Mouse (Mus musculus): ENCODE results near the gene Cmc2. TPM values are rescaled to one million over a fixed set of nuclear protein-coding genes. Genes with fewer than 3 reads are reported as not detected.

Gene Cmc2
- polyA plus RNA-seq, 1 experiment from 2014 or later = 86.6 TPM

DNA sequence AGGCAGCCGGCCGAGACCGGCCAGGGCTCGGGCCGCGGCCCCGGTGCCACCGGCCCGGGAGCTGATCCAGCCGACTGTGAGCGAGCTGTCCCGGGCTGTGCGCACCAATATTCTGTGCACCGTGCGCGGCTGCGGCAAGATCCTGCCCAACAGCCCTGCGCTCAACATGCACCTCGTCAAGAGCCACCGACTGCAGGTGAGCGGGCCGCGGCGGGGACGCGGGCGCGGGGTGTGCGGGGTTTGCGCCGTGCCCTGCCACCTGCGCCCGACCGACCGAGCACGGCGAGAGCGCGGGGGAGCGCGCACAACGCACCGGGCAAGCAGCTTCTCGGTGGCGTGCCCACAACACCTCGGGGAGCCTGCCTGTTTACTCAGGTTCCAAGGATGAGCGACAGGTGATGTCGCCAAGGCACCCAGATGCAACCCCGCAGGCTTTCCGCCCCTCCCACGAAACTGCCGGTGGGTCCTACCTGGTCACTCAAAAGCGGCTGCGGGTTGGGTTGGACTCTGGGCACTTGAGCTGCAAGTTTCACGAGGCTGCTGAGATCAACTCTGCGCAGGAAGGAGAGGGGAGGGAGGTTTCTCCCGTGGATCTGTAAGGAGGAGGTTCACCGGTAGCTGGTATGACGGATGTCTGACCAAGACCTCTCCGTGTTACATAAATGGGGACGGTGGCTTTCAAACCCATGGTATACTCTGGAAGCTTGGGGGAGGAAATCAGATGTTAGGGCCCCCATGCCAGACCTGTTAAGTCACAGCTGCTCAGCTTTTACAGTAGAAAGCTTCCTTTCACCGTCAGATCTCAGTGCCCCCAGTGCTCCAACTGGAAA, 22.5 kb upstream of the Cmc2 start:
- Histone ChIP-seq H3K4me3 (peak overlapping the region; percentile 90), H3K4me1 (peaks cover 41% of the 10 kb centered on the region), H3K27ac (peak overlapping the region; percentile 56)

DNA sequence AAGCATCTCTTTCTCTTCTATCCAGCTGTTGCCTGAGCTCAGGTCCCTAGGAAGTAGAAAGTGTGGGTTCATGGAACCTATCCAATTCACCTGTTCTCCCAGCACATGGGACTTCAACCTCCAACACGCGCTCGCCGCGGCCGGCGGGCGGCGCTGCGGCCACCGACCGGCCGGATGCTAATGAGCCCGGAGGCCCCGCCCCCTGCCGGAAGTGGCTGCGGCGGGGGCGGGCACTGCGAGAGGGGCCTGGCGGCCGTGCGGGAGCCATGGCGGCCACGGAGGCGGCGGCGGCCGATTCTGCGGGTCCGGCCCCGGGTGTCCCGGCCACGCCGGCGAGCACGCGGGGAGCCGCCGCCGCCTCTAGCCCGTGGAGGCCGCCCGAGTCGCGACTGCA, 21.9 kb upstream of the Cmc2 start, which contains the start of gene Atmin:
Gene Atmin, plus strand, starts transcription at position 233 of the 394 bp plus-strand sequence.
- H3K4me1 ChIP-seq = peaks cover 41% of the 10 kb centered on the region
- peaks cover 7% of the 10 kb centered on the region; the same call in 1 of the 2 replicates for H3K36me3 ChIP-seq
- no peaks in the 10 kb centered on the region for H3K9me3 ChIP-seq
- no peaks in the 10 kb centered on the region for H3K27me3 ChIP-seq
- H3K9ac ChIP-seq = peak within 1 kb of the TSS; percentile 79
- H3K27ac ChIP-seq = peak within 1 kb of the TSS; percentile 56
- H3K4me2 ChIP-seq = peak within 1 kb of the TSS; percentile 95
- WGBS = 1% methylated on average over 44 of the region's 46 CpGs
- peak; percentile 88 for ATAC-seq (ENCODE audit: borderline replicate concordance, extremely low read depth, low FRiP score, low TSS enrichment)
- H3K4me3 ChIP-seq = peak within 1 kb of the TSS; percentile 90

More for the DNA sequence above, 22.5 kb upstream of the Cmc2 start:
- H3K27me3 ChIP-seq = no peaks in the 10 kb centered on the region
- ATAC-seq (ENCODE audit: borderline replicate concordance, extremely low read depth, low FRiP score, low TSS enrichment) = peak; percentile 50
- H3K4me2 ChIP-seq = peak overlapping the region; percentile 95
- H3K9me3 ChIP-seq = no peaks in the 10 kb centered on the region
- H3K36me3 ChIP-seq = peaks cover 4% of the 10 kb centered on the region; the same call in 1 of the 2 replicates
- H3K9ac ChIP-seq = peak overlapping the region; percentile 79
- WGBS = under 1% methylated on average over 62 of the region's 62 CpGs

DNA sequence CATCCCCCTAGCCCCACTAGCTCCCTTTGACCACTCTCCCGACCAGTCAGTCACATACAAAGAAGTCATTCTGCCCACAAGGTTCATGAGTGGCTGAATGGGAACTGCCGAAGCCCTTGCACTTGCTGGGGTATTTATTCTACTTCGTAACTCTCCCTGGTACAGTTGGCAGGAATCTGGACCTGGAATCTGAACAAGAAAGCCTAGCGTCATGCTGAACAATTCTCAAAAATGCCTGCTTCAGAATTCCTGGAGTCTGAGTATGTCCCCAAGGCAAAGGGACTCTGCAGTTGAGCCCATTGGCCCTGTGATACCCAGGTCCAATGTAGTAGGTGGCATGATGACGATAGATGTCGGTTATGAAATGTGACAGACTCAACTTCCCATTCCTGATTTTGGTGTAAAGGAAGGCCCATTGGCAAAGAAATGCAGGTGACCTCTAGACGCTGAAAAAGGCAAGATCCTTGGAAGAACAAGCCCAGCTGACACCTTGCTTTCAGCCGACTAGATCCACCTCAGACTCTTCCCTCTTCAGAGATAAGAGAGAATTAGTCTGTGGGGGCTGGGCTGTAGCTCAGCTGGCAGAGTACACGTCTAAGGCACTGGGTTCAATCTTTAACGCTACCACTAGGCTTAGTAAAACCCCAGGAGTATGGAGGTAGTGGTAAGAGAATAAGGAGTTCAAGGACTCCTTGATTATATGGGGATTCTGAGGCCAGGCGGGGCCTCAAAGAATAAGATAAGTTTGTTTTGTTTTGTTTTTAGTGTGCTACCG, 21.2 kb upstream of the Cmc2 start:
- Histone ChIP-seq H3K27me3 (no peaks in the 10 kb centered on the region), H3K4me1 (peaks cover 36% of the 10 kb centered on the region), H3K36me3 (peaks cover 12% of the 10 kb centered on the region), H3K4me2 (peak overlapping the region; percentile 95), H3K4me3 (no peak overlapping the region), H3K9ac (no peak overlapping the region), H3K27ac (peak overlapping the region; percentile 0; the same call in 1 of the 2 replicates), H3K9me3 (no peaks in the 10 kb centered on the region)
- no peak for ATAC-seq (ENCODE audit: borderline replicate concordance, extremely low read depth, low FRiP score, low TSS enrichment)
- WGBS = 59% methylated on average over 12 of the region's 12 CpGs

GRCm38 (mm10) chr8:116935506-116935905, 14.3 kb upstream of the Cmc2 start:
- 80% methylated on average over 6 of the region's 6 CpGs for WGBS

GRCm38 (mm10) chr8:116934976-116935375, 13.7 kb upstream of the Cmc2 start:
- Histone ChIP-seq H3K27me3 (no peaks in the 10 kb centered on the region), H3K9me3 (no peaks in the 10 kb centered on the region), H3K9ac (no peak overlapping the region), H3K4me2 (no peak overlapping the region), H3K27ac (no peak overlapping the region), H3K4me1 (no peaks in the 10 kb centered on the region), H3K36me3 (peaks cover 73% of the 10 kb centered on the region), H3K4me3 (no peak overlapping the region)
- no peak for ATAC-seq (ENCODE audit: borderline replicate concordance, extremely low read depth, low FRiP score, low TSS enrichment)
- 92% methylated on average over 4 of the region's 4 CpGs for WGBS

More at GRCm38 (mm10) chr8:116935506-116935905, 14.3 kb upstream of the Cmc2 start:
- H3K27me3 ChIP-seq = no peaks in the 10 kb centered on the region
- peaks cover 72% of the 10 kb centered on the region for H3K36me3 ChIP-seq
- no peaks in the 10 kb centered on the region for H3K9me3 ChIP-seq
- no peaks in the 10 kb centered on the region for H3K4me1 ChIP-seq
- no peak overlapping the region for H3K4me3 ChIP-seq
- no peak overlapping the region for H3K4me2 ChIP-seq
- ATAC-seq (ENCODE audit: borderline replicate concordance, extremely low read depth, low FRiP score, low TSS enrichment) = no peak
- H3K27ac ChIP-seq = no peak overlapping the region
- H3K9ac ChIP-seq = no peak overlapping the region

DNA sequence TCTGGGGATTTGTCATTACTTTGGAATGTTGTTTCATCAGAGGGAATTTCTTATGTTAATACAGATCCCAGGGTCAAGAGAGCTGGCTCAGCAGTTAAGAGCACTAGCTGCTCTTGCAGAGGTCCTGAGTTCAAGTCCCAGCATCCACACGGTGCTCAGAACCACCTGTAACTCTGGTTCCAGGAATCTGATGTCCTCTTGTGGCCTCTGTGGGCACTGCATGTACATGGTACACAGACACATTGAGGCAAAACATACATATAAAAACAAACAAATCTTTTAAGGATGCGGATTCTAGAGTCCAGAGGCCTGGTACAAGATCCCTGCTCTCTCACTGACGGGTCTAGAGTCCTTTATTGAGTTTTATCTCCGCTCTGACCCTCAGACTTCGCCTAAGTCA, 7.3 kb upstream of the Cmc2 start:
- Histone ChIP-seq H3K9me3 (no peaks in the 10 kb centered on the region), H3K4me2 (no peak overlapping the region), H3K27ac (no peak overlapping the region), H3K27me3 (no peaks in the 10 kb centered on the region), H3K9ac (no peak overlapping the region), H3K4me3 (no peak overlapping the region), H3K4me1 (no peaks in the 10 kb centered on the region), H3K36me3 (peaks cover 62% of the 10 kb centered on the region)
- ATAC-seq (ENCODE audit: borderline replicate concordance, extremely low read depth, low FRiP score, low TSS enrichment) = no peak
- WGBS = 85% methylated on average over 5 of the region's 5 CpGs

- Histone ChIP-seq H3K4me3 (no peak overlapping the region), H3K36me3 (peaks cover 55% of the 10 kb centered on the region), H3K9ac (no peak overlapping the region), H3K4me2 (no peak overlapping the region), H3K27ac (no peak overlapping the region), H3K9me3 (no peaks in the 10 kb centered on the region), H3K4me1 (0 out of 2 replicates have a peak, but pooled peaks cover 1% of the 10 kb centered on the region), H3K27me3 (no peaks in the 10 kb centered on the region)
- peak; percentile 33; the same call in 1 of the 2 replicates for ATAC-seq (ENCODE audit: borderline replicate concordance, extremely low read depth, low FRiP score, low TSS enrichment)
- 80% methylated on average over 9 of the region's 9 CpGs for WGBS
Observed at GRCm38 (mm10) chr8:116927880-116928279, 6.6 kb upstream of the Cmc2 start.

GRCm38 (mm10) chr8:116923526-116923925, 2.3 kb upstream of the Cmc2 start:
- Histone ChIP-seq H3K4me1 (peaks cover 18% of the 10 kb centered on the region), H3K9me3 (no peaks in the 10 kb centered on the region), H3K36me3 (peaks cover 28% of the 10 kb centered on the region), H3K27me3 (no peaks in the 10 kb centered on the region), H3K4me2 (no peak overlapping the region), H3K27ac (no peak overlapping the region), H3K9ac (no peak overlapping the region), H3K4me3 (no peak overlapping the region)
- ATAC-seq (ENCODE audit: borderline replicate concordance, extremely low read depth, low FRiP score, low TSS enrichment) = no peak
- WGBS = 81% methylated on average over 8 of the region's 8 CpGs

GRCm38 (mm10) chr8:116922060-116922757, 954 bp upstream of the Cmc2 start:
- H3K4me1 ChIP-seq = peaks cover 18% of the 10 kb centered on the region
- peak overlapping the region; percentile 90 for H3K9ac ChIP-seq
- peaks cover 15% of the 10 kb centered on the region for H3K36me3 ChIP-seq
- ATAC-seq (ENCODE audit: borderline replicate concordance, extremely low read depth, low FRiP score, low TSS enrichment) = no peak
- 28% methylated on average over 17 of the region's 17 CpGs for WGBS
- H3K27ac ChIP-seq = peak overlapping the region; percentile 91; the same call in 1 of the 2 replicates
- peak overlapping the region; percentile 85 for H3K4me3 ChIP-seq
- peak overlapping the region; percentile 72 for H3K4me2 ChIP-seq
- no peaks in the 10 kb centered on the region for H3K27me3 ChIP-seq
- no peaks in the 10 kb centered on the region for H3K9me3 ChIP-seq

GRCm38 (mm10) chr8:116921005-116921336, 284 bp downstream of the Cmc2 start:
- WGBS = 0% methylated on average over 22 of the region's 22 CpGs
- H3K27ac ChIP-seq = peak overlapping the region; percentile 91
- peaks cover 6% of the 10 kb centered on the region; the same call in 1 of the 2 replicates for H3K36me3 ChIP-seq
- peak overlapping the region; percentile 90 for H3K9ac ChIP-seq
- no peaks in the 10 kb centered on the region for H3K27me3 ChIP-seq
- peak; percentile 56 for ATAC-seq (ENCODE audit: borderline replicate concordance, extremely low read depth, low FRiP score, low TSS enrichment)
- H3K4me3 ChIP-seq = peak overlapping the region; percentile 85
- peaks cover 18% of the 10 kb centered on the region for H3K4me1 ChIP-seq
- H3K4me2 ChIP-seq = peak overlapping the region; percentile 72
- H3K9me3 ChIP-seq = no peaks in the 10 kb centered on the region

DNA sequence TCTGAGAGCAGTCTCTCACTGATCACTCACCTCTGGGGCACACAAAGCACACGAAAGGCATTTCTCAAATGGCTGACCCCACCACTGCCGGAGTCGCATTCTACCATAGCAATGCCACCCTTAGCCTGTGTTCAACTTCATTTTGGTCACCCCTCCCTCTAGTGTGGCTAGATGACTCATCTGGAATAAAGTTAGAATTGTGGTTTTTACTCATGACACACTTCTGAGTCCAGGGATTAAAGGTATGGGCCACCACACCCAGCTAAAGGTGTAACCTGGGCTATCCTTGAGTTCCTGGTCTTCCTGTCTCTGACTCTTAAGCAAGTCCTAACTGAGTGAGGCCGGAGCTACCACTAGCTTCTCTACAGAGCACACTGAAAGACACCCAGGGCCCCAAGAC, 15.4 kb downstream of the Cmc2 start:
- peaks cover 15% of the 10 kb centered on the region for H3K36me3 ChIP-seq
- 96% methylated on average over 4 of the region's 4 CpGs for WGBS
- H3K4me1 ChIP-seq = no peaks in the 10 kb centered on the region
- H3K27ac ChIP-seq = no peak overlapping the region
- H3K4me3 ChIP-seq = no peak overlapping the region
- H3K9ac ChIP-seq = no peak overlapping the region
- H3K27me3 ChIP-seq = no peaks in the 10 kb centered on the region
- no peak overlapping the region for H3K4me2 ChIP-seq
- no peaks in the 10 kb centered on the region for H3K9me3 ChIP-seq
- ATAC-seq (ENCODE audit: borderline replicate concordance, extremely low read depth, low FRiP score, low TSS enrichment) = no peak
